Comparison of ENCODE assay signal across 10 mouse cellular contexts in genomic region chr1:155442521-155443001, GRCm38 (mm10). TPM values are rescaled to one million over a fixed set of nuclear protein-coding genes. Genes with fewer than 3 reads are reported as not detected.
DNase-seq lines count a peak whose midpoint lies in the region; ATAC-seq and TF ChIP-seq lines count a peak whose summit lies in the region.
"Had no signal": no experiment of that assay in that cellular context is flagged by ENCODE, and none has a peak within 500 bp of the region (broad histone marks: within the 10 kb centered on the region; RNA-seq: fewer than 3 reads in every experiment).

No protein-coding gene starts in this region.

- no peak overlapping the region for H3K4me2 ChIP-seq in hindbrain, postnatal 0 days (ENCODE audit: low read depth, low read length)
- H3K4me2 ChIP-seq in midbrain, embryonic 11.5 days, result no peak overlapping the region
- H3K4me2 ChIP-seq: embryonic facial prominence, embryonic 15.5 days had no signal

- peaks cover 14% of the 10 kb centered on the region for H3K4me1 ChIP-seq in embryonic facial prominence, embryonic 10.5 days
- no peaks in the 10 kb centered on the region for H3K4me1 ChIP-seq in hindbrain, postnatal 0 days (ENCODE audit: insufficient read depth, low read length)
- H3K4me1 ChIP-seq in midbrain, embryonic 11.5 days (ENCODE audit: control insufficient read depth, insufficient read depth, low read length), result no peaks in the 10 kb centered on the region
- H3K4me1 ChIP-seq: embryonic facial prominence, embryonic 15.5 days had no signal

- no peak overlapping the region for H3K4me3 ChIP-seq in embryonic facial prominence, embryonic 10.5 days
- no peak overlapping the region for H3K4me3 ChIP-seq in hindbrain, postnatal 0 days (ENCODE audit: low read length)
- H3K4me3 ChIP-seq in midbrain, embryonic 11.5 days (ENCODE audit: low read depth, low read length), result no peak overlapping the region
- H3K4me3 ChIP-seq: embryonic facial prominence, embryonic 15.5 days had no signal

- H3K36me3 ChIP-seq in embryonic facial prominence, embryonic 10.5 days (replicated peaks), result no peaks in the 10 kb centered on the region
- H3K36me3 ChIP-seq in hindbrain, postnatal 0 days (ENCODE audit: insufficient read depth, low read length), result no peaks in the 10 kb centered on the region
- no peaks in the 10 kb centered on the region for H3K36me3 ChIP-seq in midbrain, embryonic 11.5 days (ENCODE audit: control insufficient read depth, insufficient read depth, low read length)
- H3K36me3 ChIP-seq: embryonic facial prominence, embryonic 15.5 days had no signal

- H3K9me3 ChIP-seq in embryonic facial prominence, embryonic 10.5 days, result no peaks in the 10 kb centered on the region
- no peaks in the 10 kb centered on the region for H3K9me3 ChIP-seq in hindbrain, postnatal 0 days (ENCODE audit: low read length)
- no peaks in the 10 kb centered on the region for H3K9me3 ChIP-seq in midbrain, embryonic 11.5 days (ENCODE audit: control insufficient read depth, low read length)
- H3K9me3 ChIP-seq: embryonic facial prominence, embryonic 15.5 days had no signal

- DNase-seq in A20 (ENCODE audit: low read depth, low spot score), result peak; percentile 80
- no peak for DNase-seq in embryonic facial prominence, embryonic 10.5 days (ENCODE audit: low spot score)
- DNase-seq in hindbrain, postnatal 0 days (ENCODE audit: low spot score), result peak; percentile 30
- no peak for DNase-seq in midbrain, embryonic 11.5 days (ENCODE audit: low spot score, missing footprints)
- no peak for DNase-seq in cerebellum, postnatal 36 days
- no peak for DNase-seq in ovary, postnatal 10 days (ENCODE audit: low spot score)
- no peak for DNase-seq in c-Kit-positive CD71-positive TER-119-positive erythroid progenitor cells, embryonic 14.5 days (ENCODE audit: low spot score)
- DNase-seq: adrenal gland, postnatal 14 days had no signal

- ATAC-seq in hindbrain, postnatal 0 days, result peak; percentile 51; the same call in 1 of the 2 replicates
- ATAC-seq in midbrain, embryonic 11.5 days (ENCODE audit: low FRiP score), result peak; percentile 70; the same call in 1 of the 2 replicates
- no peak for ATAC-seq in activated CD4-positive, CD25-positive, alpha-beta regulatory T cell, adult 4 months

- TF ChIP-seq CTCF in hindbrain, postnatal 0 days (IDR thresholded peaks at IDR 0.05; ENCODE audit: low read depth), result no peak

- peak overlapping the region; percentile 24; the same call in 1 of the 2 replicates for H3K27ac ChIP-seq in embryonic facial prominence, embryonic 10.5 days (replicated peaks)
- no peak overlapping the region for H3K27ac ChIP-seq in hindbrain, postnatal 0 days
- peak overlapping the region; percentile 21 for H3K27ac ChIP-seq in midbrain, embryonic 11.5 days (ENCODE audit: low read depth, low read length)
- H3K27ac ChIP-seq: embryonic facial prominence, embryonic 15.5 days had no signal

- WGBS in embryonic facial prominence, embryonic 10.5 days, result 75% methylated on average over 13 of the region's 13 CpGs
- 62% methylated on average over 13 of the region's 13 CpGs for WGBS in hindbrain, postnatal 0 days
- 66% methylated on average over 13 of the region's 13 CpGs for WGBS in midbrain, embryonic 11.5 days

- no peak overlapping the region for H3K9ac ChIP-seq in hindbrain, postnatal 0 days (replicated peaks; ENCODE audit: low read length)
- no peak overlapping the region for H3K9ac ChIP-seq in midbrain, embryonic 11.5 days (ENCODE audit: low read length)
- H3K9ac ChIP-seq: embryonic facial prominence, embryonic 15.5 days had no signal

- H3K27me3 ChIP-seq in embryonic facial prominence, embryonic 10.5 days (replicated peaks; ENCODE audit: low read depth, poor library complexity, severe bottlenecking), result no peaks in the 10 kb centered on the region
- no peaks in the 10 kb centered on the region for H3K27me3 ChIP-seq in hindbrain, postnatal 0 days (ENCODE audit: insufficient read depth, low read length)
- no peaks in the 10 kb centered on the region for H3K27me3 ChIP-seq in midbrain, embryonic 11.5 days (ENCODE audit: control insufficient read depth, insufficient read depth, low read length)
- H3K27me3 ChIP-seq: embryonic facial prominence, embryonic 15.5 days had no signal

RNA-seq across cellular contexts. Expression of gene Xpr1, which starts 25.3 kb away (rescaled TPM):
- 8.2 and 8.4 TPM in 2 replicates for polyA plus RNA-seq in embryonic facial prominence, embryonic 10.5 days (2016; fragmentation: Nextera tagmentation; extraction: Ambion mirVana)
- 107 and 126 TPM in 2 replicates for total RNA-seq in hindbrain, postnatal 0 days (2014; rRNA removed)
- polyA plus RNA-seq in hindbrain, postnatal 0 days (2015; fragmentation: Nextera tagmentation; extraction: Ambion mirVana), result 28.5 and 33.8 TPM in 2 replicates
- 14.4 and 14.7 TPM in 2 replicates for polyA plus RNA-seq in midbrain, embryonic 11.5 days (2014; fragmentation: Nextera tagmentation; extraction: Ambion mirVana)
- 10 to 100 TPM; 15.5 to 16.4 TPM for polyA plus RNA-seq in activated CD4-positive, CD25-positive, alpha-beta regulatory T cell, adult 4 months (2017; shearing (Covaris generic))

Comparison
In these comparisons a context has a peak if more than half of its experiments do, and no peak if none do; other contexts are left out.
1. DNase-seq: peak in A20 (single experiment) and hindbrain, postnatal 0 days (single experiment); none in embryonic facial prominence, embryonic 10.5 days (single experiment), midbrain, embryonic 11.5 days (single experiment), cerebellum, postnatal 36 days (0 of 2), ovary, postnatal 10 days (single experiment) and c-Kit-positive CD71-positive TER-119-positive erythroid progenitor cells, embryonic 14.5 days (single experiment).